Mouse (Mus musculus) embryo, embryonic 11.5 days (tissue): Measurements from ENCODE around the gene Cfdp1.

ENCODE experiments used
- DNase-seq: peaks from one replicate; pipeline ENCODE4 v3.0.0-alpha.2; 2012; ENCODE audit warnings: low read depth, low spot score

Cfdp1 gene

DNA sequence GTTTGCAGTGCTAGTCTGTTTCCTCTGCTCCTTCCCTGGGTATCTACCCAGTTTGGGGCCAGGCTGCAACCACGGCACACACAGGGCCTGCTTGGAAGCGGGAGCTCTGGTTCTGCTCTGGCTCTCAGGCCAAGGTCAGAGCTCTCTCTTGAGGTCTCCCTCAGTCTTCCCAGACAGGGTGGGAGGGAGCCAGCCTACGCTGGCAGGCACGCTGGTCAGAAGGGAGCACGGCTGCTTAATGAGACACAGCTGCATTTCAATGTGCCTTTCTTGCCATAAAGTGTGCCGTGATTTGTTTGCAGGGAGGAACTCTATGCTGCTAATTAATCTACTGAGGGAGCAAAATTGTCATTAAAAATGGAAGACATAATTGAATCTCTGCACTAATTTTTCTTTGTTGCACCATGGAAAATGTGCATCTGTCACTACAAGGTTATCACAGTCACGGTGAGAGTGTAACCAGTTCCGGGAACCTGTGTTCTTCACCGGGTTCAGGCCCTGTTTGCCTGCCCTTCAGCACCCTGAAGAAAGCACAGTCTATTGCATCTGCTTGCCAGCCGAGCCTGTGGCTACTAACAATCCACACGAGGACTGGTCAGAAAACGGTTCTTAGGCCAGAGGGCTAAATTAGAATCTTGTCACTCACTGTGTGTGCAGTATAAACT lies 84.2 kb downstream of the Cfdp1 start:
- no peak for DNase-seq

GRCm38 (mm10) chr8:111769296-111769695 lies 84.8 kb downstream of the Cfdp1 start:
- DNase-seq, result no peak

GRCm38 (mm10) chr8:111768651-111769050 lies 85.4 kb downstream of the Cfdp1 start:
- no peak for DNase-seq

- DNase-seq, result no peak
Measured at GRCm38 (mm10) chr8:111765616-111766015, 88.5 kb downstream of the Cfdp1 start.

GRCm38 (mm10) chr8:111765096-111765495 lies 89.0 kb downstream of the Cfdp1 start:
- no peak for DNase-seq

GRCm38 (mm10) chr8:111760708-111761107 lies 93.4 kb downstream of the Cfdp1 start:
- DNase-seq, result no peak

DNA sequence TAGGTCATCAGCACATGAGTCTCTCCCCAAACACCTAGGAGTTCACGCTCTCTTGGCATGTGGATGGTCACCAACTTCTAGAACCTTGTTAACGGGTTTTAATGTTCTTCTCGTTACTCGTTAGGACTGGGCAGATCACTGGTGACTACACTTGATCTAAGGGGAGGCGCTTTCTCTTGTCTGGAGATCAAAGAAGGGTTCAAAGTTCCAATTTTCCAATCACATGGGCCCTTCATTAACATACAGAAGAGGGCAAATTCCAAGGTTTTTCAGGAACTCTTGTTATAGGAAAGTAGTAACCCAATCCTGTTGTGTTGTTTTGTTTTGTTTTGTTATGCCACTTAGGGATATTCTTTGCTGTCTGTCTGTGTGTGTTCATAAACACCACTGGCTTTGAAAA lies 95.3 kb downstream of the Cfdp1 start:
- DNase-seq, result no peak

DNA sequence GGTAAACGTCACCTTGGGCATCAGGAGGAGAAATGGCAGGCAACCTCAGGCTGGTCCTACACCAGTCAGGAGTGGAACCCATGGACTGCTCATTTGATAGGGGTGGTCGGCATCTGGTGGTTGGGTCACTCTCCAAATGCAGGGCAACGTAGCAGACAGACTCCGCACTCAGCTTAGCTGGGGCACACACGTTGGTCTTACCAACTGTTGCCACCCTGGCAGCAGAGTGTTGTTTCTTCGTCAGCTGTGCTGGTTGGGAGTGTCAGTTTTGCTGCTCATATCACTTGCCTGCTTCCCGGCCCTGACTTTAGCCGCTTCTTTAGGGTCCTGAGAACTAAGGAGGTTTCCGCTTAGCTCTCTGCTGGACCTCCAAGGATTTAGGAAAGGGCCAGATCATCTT lies 96.5 kb downstream of the Cfdp1 start:
- DNase-seq, result no peak

GRCm38 (mm10) chr8:111754736-111755135 lies 99.4 kb downstream of the Cfdp1 start:
- no peak for DNase-seq

DNA sequence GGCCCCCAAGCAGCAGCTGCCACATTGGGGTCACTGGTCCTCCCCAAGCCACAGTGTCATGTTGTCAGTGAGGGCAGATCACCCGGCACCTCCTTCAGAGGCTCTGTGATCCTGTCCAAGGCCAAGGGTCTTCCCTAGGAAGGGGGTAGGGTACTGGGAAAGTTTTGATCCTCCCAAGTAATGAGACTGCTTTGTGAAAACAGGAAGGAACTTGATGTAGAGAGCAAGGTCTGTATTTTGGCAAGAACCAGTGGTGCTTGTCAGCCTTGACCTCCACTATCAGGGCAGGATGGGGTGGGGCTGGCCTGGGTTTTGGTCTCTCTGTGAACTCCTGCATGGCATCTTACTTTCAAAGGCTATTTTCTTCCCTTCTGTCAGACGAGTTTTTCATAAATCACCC lies 100.0 kb downstream of the Cfdp1 start:
- no peak for DNase-seq

DNA sequence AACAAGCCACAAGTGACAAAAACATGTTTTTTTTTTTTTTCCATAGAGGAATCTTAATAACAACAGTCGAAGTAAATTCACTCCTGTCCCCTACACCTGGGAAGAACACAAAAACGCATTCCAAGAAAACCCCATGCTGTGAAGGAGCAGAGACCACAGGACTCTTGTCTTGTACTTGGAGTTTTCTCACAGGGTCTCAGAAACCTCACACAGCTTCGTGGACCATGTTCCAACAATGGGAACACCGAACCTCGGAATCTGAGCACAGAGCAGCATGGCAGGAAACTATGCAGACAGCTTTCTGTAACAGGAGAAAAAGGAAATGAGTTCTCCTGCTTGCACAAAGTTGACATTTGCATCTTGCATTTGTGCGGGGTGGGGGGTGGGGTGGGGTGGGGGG lies 105.3 kb downstream of the Cfdp1 start:
- DNase-seq, result no peak

GRCm38 (mm10) chr8:111747866-111748649 lies 106.0 kb downstream of the Cfdp1 start:
- DNase-seq, result no peak

DNA sequence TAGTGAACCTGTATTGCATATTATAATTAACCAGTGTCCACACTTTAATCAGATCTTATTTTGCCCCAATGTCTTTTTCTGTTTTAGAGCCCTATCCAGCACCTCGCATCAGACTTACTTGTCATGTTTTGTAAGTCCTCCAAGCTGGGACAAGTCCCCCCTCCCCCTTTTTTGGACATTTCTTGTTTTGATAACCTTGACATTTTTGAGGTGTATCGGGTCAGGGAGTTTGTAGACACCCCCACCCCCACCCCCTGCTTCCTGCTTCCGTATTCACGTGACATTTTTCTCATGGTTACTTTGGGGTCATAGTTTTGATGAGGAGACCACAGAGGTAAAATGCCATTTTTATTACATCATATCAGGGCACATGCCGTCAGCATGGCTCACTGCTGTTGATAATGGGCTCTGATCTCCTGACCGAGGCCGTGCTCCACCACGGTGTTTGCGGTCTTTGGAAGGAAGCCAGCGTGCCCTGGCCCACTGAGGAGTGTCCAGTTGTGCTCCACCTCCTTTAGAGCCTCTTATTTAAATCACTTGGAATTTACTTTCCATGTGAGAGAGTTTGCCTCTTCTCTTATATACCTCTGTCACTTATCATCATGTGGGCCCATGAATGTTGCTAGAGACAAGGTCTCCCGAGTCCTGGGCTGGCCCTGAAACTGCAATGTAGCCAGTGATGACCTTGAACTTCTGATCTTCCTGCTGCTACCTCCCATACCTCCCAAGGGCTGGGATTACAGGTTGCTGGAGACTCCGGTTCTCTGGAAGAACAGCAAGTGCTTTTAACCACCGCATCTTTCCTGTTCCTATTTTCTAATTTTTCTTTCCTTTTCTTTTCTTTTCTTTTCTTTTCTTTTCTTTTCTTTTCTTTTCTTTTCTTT lies 107.3 kb downstream of the Cfdp1 start:
- DNase-seq, result no peak

DNA sequence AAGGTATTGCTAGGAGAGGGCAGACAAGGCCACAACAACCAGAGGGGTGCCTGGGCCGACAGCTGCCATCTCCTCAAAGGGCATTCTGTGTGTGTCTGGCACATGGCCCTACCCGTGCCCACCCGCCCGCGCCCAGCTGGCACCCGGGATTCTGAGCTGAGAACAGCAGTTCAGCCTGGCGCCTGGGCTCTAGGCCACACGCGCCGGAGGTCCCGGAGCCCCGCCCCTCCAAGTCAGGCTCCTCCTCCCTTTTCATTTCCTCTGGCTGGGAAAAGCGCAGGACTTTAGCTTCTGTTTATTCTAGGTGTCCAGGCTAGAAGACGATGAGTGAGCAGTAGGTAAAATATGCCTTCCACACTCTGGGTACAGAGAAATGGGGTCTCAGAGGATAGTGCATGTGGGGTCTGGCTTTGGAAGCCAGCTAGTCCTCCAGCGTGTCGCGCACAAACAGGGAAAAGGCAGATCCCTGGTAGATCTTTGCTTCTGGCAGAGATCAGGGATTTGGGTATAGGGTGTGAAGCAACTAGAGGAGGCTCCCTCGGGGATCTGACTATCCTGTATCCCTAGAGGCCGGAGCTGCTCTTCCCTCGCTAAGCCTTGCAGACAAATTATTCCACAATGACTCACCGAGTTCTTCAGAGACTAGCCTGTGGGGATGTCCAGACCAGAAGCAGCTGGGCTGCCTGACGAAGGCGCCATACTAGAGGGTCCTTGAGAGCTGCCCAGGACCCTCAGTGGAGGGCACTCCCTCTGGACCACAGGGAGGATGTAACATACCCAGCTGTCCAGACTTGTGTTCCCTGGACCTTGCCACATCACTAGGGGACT lies 108.3 kb downstream of the Cfdp1 start:
- no peak for DNase-seq

GRCm38 (mm10) chr8:111745086-111745485 lies 109.0 kb downstream of the Cfdp1 start:
- no peak for DNase-seq

GRCm38 (mm10) chr8:111743792-111744696 lies 110.0 kb downstream of the Cfdp1 start, which contains the start of gene Bcar1:
Gene Bcar1, minus strand, starts transcription at chr8:111743809.
- peak; percentile 71 for DNase-seq

DNA sequence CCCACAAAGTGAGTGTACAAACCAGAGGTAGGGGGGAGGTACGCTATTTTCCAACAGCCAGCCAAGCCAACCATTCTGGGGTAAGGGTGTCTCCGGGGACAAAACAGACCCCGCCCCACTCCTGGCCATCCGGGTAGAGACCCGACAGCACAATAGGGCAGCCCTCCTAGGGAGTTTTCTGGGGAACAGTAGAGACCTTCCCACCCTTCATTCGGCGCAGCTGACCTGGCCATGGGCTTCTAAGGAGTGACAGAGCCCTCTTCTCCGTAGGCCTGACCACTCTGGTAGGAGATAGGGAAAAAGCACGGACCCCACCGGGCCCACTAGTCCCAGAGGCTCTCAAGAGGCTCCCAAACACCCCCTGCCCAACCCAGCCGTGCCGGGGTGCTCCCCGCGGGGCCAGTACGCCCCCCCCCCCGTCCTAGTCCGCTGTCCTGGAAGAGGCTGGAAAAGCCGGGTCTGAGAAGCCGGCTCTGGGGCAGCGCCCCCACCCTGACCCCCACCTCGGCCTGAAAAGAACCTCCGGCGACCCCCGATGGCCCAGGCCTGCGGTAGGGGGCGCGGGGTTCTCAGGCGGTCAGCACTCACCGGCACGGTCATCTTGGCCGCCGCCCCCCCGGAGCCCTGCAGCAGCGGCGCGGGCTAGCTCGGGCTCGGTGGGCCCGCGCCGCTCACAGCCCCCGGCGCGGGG lies 110.8 kb downstream of the Cfdp1 start:
- DNase-seq, result no peak

- DNase-seq, result no peak
Measured at GRCm38 (mm10) chr8:111742261-111743037, 111.6 kb downstream of the Cfdp1 start.

GRCm38 (mm10) chr8:111741556-111741955 lies 112.5 kb downstream of the Cfdp1 start:
- DNase-seq, result no peak
